Mouse (Mus musculus) lung, adult 2 months (tissue): ENCODE data around the gene Car5a. TPM values are rescaled to one million over a fixed set of nuclear protein-coding genes. Genes with fewer than 3 reads are reported as not detected.
A peak's percentile ranks its signal among the peaks of the same experiment; 100 is the strongest.

Experiments used
- DNase-seq: peaks from one replicate; pipeline ENCODE4 v3.0.0; 2022
- H3K4me1 ChIP-seq: fragments of 200-500 bp; 2 replicates; pipeline ENCODE4 v1.6.1; 2011; ENCODE audit warnings: low read length; ENCODE audit not compliant: control insufficient read depth, insufficient read depth
- H3K4me3 ChIP-seq: fragments of 200-500 bp; replicated peaks from 2 replicates; pipeline ENCODE3; 2011; ENCODE audit warnings: low read depth, mild to moderate bottlenecking, control low read depth, low read length; ENCODE audit errors: extremely low read depth
- CTCF ChIP-seq: fragments of 200-500 bp; IDR thresholded peaks from 2 replicates; pipeline ENCODE4 v1.5.1; 2011; ENCODE audit warnings: mild to moderate bottlenecking, low read length, control low read depth; ENCODE audit not compliant: insufficient read depth
- POLR2A ChIP-seq: fragments of 200-500 bp; IDR thresholded peaks from 2 replicates; pipeline ENCODE4 v1.6.1; 2011; ENCODE audit warnings: low read depth, mild to moderate bottlenecking, control low read depth, low read length, borderline replicate concordance; ENCODE audit errors: extremely low read depth
- WGBS: fragments of 180-500 bp; shearing (Covaris S2); methylation state at CpG from one replicate; pipeline ENCODE4 v1.1.7; 2018; 5-methylcytosine and 5-hydroxymethylcytosine counted together
- polyA plus RNA-seq: library from polyadenylated mRNA; depleted of rRNA; stranded (reverse); fragments of >200 nt; gene quantifications from 2 replicates; pipeline ENCODE4 v1.2.3, GENCODE M21; 2012

Gene Car5a
- polyA plus RNA-seq, 1 experiment, result 0.18 TPM

DNA sequence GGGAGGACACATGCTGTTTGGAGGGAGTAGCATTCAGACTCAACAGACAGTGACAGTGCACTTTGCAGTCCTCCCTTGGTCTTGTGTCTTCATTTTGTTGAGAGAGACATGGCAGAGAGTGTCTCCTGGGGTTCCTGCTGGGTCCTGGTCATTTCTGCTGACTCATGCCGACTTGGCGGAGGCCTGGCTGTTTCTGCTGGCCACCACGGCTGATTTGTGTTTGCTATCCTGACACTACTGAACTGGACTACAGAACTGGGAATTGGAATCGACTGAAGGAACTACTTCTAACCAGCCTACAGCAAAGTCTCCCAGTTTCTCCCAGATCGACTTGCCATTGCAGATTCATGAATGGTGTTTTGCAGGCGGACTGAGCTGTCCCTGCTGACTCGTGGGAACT is 6.0 kb downstream of the Car5a start:
- WGBS, result 81% methylated on average over 7 of the region's 7 CpGs

DNA sequence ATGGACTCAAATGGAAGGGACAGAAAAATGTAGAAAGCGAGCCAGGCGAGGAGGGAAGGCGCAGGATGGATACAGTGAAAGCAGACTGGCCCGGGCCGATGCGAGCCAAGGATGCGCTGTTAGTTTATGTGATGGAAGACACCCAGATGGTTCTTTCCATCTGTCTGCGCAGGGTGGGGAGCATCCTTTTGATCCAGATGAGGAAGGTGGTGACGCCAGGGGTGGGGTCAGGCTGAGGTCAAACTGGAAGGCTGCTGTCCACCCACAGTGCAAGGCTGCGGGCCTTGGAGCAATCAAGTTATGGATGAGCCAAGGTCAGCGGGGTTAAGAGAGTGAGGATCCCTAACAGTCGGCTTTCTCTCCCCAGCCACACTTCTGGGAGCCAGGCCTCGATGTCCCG is 8.3 kb downstream of the Car5a start:
- Histone ChIP-seq H3K4me3 (no peak overlapping the region), H3K4me1 (no peaks in the 10 kb centered on the region)
- no peak for DNase-seq
- TF ChIP-seq POLR2A, result no peak
- TF ChIP-seq CTCF, result no peak
- 46% methylated on average over 14 of the region's 14 CpGs for WGBS

More for the DNA sequence above, 6.0 kb downstream of the Car5a start:
- DNase-seq, result no peak
- TF ChIP-seq CTCF, result no peak
- no peak for TF ChIP-seq POLR2A
- Histone ChIP-seq H3K4me3 (no peak overlapping the region), H3K4me1 (no peaks in the 10 kb centered on the region)

DNA sequence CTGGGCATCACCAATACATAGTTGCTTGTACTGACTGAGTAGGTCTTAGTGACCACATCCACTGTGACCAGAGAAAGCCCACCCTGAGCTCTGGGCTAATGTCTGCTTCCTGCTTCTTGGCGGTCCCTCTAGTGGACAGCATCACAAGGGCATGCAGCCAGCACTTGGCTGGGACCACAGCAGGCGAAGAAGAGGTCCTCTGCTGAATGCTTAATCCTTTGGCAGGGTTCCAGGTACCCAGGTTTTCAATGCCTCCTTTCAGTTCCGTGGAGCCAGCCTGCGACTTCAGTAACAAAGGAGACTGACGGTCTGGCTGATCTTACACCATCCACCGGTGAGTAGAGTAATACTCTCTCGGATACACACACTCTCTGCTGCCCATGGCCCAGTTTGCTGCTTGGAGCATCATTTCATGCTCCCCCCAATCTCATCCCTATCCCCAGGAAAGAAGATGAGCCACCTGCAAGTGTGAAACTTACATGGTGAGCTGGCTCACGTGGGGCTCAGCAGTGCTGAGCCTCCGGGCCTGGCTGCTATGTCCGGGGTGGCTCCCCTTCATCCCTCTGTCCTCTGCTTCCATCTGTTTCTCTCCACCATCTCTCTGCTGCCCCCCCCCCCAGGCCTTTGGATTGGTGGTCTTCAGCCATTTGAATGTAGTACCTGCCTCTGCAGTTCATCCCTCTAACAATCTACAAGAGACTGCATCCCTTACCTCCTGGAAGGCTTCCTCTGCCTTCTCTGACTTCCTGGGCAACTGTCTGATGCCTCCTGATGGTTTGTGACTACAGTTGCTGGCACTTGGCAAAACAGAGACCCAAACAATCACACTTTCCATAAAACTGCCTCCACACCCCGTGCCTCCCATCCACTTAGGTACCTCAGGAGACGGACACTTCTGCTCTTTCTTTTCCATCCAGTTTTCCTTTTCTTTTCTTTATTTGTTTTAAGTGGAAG is 9.1 kb downstream of the Car5a start:
- no peak for DNase-seq
- Histone ChIP-seq H3K4me3 (no peak overlapping the region), H3K4me1 (no peaks in the 10 kb centered on the region)
- 52% methylated on average over 12 of the region's 12 CpGs for WGBS
- TF ChIP-seq POLR2A (no peak), CTCF (0 out of 2 replicates have a peak, but pooled peaks have one; percentile 9)

DNA sequence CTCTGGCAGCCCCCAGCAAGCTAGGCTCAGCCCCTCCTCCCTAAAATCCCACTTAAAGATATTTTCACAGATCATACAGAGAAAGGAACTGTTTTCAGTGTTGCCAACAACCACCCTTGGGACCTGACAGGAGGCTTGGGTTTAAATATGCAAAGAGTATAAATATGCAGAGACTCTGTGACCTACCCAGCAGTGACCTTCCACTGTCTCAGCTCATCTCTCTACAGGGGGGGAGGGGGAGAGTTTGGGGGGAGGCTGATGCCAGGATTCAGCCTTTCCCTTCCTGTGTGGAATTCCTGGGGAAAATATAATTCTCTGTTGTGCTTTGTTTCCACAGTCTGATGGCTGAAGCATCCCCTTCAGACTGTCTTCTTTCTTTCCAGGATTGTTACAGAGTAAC is 9.8 kb downstream of the Car5a start:
- no peak for DNase-seq
- no peak for TF ChIP-seq POLR2A
- H3K4me1 ChIP-seq, result no peaks in the 10 kb centered on the region
- H3K4me3 ChIP-seq, result no peak overlapping the region

DNA sequence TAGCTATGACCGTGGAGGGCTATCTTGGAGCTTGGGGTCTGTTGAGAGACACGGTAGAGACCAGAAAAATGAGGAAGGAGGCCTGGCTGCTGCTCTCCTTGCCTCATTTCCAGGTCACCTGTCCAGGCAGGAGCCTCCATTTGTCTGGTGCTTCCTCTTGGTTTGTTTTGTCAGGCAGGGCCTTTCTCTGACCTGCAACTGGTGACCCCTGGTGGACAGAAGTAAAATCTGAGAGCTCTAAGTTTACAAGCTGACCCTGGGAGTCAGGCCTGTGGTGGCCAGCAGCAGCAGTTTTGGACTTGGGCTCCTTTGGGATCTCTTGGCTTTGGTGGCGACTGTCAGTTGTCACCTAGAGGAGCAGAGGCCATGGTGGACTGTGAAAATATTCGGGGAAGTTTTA is 10.2 kb downstream of the Car5a start:
- WGBS, result 33% methylated on average over 4 of the region's 4 CpGs

DNA sequence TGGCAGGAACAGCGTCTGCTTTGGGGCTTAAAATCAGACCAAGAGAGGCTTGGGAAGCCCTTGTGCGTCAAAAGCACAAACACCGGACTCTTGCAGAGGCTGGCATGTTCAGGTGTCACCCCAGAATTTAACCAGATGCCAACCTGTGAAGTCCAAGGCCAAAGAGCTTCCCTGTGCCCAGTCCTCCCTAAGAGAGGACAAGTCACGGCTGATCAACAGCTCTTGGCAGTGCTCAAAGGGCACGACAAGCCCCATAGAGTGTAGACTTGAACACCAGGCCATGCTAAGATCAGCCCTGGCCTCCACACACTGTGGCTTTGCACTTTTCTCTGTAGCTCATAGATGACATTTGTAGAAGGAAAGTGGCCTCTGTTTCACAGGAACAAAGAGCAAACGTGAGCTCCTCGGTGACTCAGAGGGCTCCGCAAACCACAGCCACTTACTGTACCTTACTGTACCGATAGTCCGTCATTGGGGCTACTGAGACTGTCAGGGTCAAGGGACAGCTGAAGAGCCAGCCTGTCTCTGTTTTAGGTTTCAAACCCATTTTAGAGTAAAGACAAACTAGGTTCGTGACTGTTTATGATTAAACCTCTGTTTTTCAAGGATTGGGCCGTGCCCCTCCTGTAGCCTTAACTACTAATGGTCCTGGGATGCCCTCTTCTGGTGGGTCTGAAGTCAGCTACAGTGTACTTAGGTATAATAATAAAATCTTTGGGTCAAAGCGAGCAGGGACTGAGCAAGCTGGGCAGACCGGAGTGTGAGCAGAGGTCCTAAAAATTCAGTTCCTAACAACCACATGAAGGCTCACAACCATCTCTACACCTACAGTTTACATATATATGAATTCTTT is 11.8 kb downstream of the Car5a start:
- WGBS, result 80% methylated on average over 14 of the region's 14 CpGs
- TF ChIP-seq POLR2A (no peak), CTCF (no peak)
- DNase-seq, result no peak
- Histone ChIP-seq H3K4me3 (no peak overlapping the region), H3K4me1 (no peaks in the 10 kb centered on the region)

More for the DNA sequence above, 10.2 kb downstream of the Car5a start:
- Histone ChIP-seq H3K4me3 (no peak overlapping the region), H3K4me1 (no peaks in the 10 kb centered on the region)
- DNase-seq, result peak; percentile 24
- peak; percentile 34; the same call in 1 of the 2 replicates for TF ChIP-seq CTCF
- TF ChIP-seq POLR2A, result no peak

DNA sequence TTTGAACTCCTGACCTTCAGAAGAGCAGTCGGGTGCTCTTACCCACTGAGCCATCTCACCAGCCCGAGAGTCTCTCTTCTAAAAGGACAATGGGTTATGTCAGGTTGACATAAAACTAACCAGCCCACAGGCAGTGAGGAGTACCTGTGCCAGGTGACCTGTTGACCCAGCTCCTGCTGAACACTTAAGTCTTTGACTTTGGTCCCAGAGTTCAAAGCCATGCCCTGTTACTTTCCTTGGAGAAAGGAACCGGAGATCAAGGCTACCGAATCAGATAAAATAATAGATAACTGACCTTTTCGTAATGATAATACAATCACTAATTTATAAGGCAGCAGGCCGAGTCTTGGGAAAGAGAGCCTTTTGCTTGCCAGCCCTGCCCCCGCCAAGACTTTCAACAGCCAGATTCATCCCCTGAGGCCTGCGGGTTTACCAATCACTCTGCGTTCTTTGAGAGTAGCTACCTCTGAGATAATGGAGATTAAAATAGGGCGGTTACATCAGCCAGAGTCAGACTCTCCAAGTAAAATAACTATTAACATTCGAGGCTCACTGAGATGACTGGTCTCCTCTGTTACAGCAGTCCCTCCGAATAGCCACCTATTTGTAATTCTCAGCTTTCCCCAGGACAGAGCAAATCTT is 12.6 kb downstream of the Car5a start:
- no peak for DNase-seq
- Histone ChIP-seq H3K4me3 (no peak overlapping the region), H3K4me1 (no peaks in the 10 kb centered on the region)
- no peak for TF ChIP-seq POLR2A
- TF ChIP-seq CTCF, result no peak
- WGBS, result 76% methylated on average over 12 of the region's 12 CpGs

DNA sequence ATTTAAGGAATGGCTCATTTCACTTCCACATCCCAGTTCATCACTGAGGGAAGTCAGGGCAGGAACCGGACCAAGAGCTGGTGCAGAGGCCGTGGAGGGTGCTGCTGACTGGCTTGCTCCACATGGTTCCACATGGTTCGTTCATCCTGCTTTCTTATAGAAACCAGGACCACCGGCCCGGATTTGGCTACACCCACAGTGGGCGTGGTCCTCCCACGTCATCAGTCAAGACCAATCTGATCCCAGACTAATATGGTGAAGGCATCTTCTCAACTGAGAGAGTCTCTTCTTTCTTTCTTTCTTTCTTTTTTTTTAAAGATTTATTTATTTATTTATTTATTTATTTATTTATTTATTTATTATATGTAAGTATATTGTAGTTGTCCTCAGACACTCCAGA is 13.1 kb downstream of the Car5a start:
- DNase-seq, result no peak
- Histone ChIP-seq H3K4me3 (no peak overlapping the region), H3K4me1 (no peaks in the 10 kb centered on the region)
- TF ChIP-seq CTCF (no peak), POLR2A (no peak)
- WGBS, result 82% methylated on average over 7 of the region's 7 CpGs

DNA sequence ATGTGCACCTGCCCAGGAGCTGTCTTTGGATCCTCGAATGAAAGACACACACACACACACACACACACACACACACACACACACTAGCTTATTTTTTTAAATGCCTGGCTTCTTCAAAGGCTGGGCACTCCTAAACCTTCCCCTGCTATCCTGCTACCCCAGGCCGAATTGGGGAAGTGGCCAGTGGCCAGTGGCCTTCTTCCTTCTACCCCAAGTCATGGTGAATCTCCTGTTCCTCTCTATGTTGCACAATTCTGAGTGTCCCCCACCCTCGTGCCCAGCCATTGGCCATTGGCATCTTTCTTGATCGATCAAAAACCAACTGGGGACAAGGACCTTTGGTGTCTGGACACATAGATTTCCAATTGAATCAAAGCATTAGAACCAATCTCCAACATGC is 14.7 kb downstream of the Car5a start:
- DNase-seq, result no peak
- WGBS, result 83% methylated on average over 4 of the region's 4 CpGs
- Histone ChIP-seq H3K4me3 (no peak overlapping the region), H3K4me1 (no peaks in the 10 kb centered on the region)
- TF ChIP-seq CTCF (no peak), POLR2A (no peak)
